Mouse (Mus musculus): ENCODE data around the gene Sv2a.
"Not testable (repeated sequence)": the region's sequence is repeated elsewhere in the genome, so short reads cannot be mapped to it uniquely, and the experiment has no call there.

Gene Sv2a

DNA sequence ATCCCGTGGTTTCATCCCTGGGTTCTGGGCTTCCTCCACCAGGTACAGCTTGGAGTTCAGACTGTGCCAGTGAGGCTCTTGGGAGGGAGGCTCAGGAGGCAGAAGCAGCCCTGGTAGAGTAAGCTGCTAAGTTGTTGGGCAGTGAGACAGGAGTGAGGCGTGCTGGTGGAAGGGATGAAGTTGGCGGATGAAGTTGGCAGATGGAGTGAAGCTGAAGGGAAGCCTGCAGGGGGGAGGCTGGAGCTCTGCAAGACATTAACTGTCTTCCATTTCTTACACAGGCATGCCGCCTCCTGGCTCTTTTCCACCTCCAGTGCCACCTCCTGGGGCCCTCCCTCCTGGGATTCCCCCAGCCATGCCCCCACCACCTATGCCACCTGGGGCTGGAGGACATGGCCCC is 6.9 kb upstream of the Sv2a start:
- not testable (repeated sequence) for DNase-seq (ENCODE audit: low spot score)

DNA sequence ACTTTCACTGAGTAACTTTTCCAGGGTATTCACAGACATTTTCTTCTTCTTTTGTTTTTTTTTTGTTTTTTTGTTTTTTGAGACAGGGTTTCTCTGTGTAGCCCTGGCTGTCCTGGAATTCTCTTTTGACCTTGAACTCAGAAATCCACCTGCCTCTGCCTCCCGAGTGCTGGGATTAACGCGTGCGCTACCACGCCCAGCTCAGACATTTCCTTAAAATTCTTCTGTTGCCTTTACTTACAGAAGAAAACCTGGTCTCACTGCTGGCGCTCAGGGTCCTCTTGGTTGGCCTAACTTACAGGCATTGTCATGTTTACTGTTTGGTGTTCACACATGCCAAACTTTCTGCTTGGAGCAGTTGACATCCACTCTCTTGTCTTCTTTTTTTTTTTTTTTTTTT is 5.7 kb upstream of the Sv2a start:
- no peak for DNase-seq (ENCODE audit: low spot score)

- DNase-seq (ENCODE audit: low spot score): no peak
These were observed 2.5 kb upstream of the Sv2a start for GRCm38 (mm10) chr3:96178427-96178826.

GRCm38 (mm10) chr3:96178902-96179301 is 2.0 kb upstream of the Sv2a start:
- DNase-seq (ENCODE audit: low spot score): no peak

DNA sequence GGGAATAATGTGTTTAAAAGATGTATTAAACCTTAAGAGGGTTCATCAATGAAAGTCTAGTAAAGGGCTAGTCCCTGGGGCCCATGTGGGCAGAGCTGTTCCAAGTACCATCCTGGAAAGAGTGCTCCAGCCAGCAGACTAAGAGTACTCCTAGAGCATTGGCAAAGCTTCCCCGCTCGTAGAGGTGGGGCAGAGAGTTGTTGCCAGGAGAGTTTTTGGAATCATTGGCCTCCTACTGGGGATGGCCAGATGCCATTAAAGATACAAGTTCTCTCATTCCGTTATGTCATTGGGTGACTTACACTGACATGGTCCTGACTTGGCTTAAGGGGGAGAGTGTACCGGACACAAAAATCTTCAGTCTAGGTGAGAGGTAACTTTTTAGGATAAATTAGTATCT is 1.4 kb upstream of the Sv2a start:
- DNase-seq (ENCODE audit: low spot score): no peak

DNA sequence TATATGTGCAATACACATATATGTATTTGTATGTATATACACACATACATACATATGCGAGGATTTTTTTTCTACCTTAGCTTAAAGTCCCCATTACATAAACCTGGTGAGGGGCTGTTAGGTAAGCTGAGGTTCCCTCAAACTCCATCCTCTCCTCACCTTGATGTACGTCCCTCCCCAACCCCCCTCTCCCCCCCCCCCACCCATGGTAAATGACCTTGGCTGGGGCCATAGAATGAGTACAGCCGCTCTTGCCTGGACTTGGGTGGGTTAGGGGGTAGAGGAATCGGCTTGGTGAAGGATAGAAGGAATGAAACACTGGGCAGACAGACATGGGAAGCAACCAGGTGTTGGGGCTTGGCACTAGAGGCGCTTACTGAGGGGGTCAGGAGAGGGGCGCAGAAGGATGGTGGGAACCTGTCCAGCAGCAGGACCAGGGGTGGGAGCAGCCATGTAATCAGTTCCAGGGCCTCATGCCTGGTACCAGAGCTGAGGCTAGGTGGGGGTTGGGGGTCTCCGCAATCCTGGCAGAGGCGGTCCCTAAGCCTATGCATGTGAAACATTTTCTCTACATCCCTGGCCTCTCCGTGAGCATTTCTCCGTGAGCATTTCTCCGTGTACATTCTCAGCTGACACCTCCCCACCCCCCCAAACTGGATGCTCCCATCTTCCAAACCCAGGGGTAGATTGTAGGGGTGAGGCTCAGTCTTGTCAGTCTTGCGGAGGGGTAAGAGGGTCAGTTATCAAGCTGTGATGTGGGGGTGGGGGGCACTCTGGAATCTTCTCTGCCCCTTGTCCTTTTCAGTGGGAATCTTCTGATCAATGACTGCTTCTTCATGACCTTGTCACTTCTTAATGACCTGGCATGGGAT is 795 bp downstream of the Sv2a start:
- DNase-seq (ENCODE audit: low spot score): no peak

DNA sequence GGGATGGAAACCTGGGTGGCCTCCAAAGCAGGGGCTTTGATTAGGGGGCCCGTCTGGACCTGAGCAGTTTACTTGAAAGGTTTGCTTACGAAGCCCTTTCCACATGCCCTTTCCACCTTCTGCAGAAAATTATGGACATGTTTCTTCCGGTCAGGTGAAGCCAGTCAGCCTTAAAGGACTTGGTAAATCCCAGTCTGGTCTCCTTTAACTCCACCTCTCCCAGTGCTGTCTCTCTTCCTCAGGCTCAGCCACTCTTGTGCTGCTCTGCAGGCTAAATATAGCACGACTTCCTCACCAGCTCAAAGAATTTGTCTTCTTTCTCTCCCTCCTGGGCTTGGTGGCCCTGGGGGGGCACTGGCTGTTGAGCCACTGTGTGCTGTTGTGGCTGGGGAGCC is 1.4 kb downstream of the Sv2a start:
- no peak for DNase-seq (ENCODE audit: low spot score)

GRCm38 (mm10) chr3:96192977-96193376 is 12.0 kb downstream of the Sv2a start:
- no peak for DNase-seq (ENCODE audit: low spot score)

- DNase-seq (ENCODE audit: low spot score): no peak
These were observed 14.0 kb downstream of the Sv2a start for GRCm38 (mm10) chr3:96194966-96195365.

GRCm38 (mm10) chr3:96195616-96196313 is 14.8 kb downstream of the Sv2a start:
- DNase-seq (ENCODE audit: low spot score): no peak

GRCm38 (mm10) chr3:96196437-96197128 is 15.6 kb downstream of the Sv2a start:
- no peak for DNase-seq (ENCODE audit: low spot score)

DNA sequence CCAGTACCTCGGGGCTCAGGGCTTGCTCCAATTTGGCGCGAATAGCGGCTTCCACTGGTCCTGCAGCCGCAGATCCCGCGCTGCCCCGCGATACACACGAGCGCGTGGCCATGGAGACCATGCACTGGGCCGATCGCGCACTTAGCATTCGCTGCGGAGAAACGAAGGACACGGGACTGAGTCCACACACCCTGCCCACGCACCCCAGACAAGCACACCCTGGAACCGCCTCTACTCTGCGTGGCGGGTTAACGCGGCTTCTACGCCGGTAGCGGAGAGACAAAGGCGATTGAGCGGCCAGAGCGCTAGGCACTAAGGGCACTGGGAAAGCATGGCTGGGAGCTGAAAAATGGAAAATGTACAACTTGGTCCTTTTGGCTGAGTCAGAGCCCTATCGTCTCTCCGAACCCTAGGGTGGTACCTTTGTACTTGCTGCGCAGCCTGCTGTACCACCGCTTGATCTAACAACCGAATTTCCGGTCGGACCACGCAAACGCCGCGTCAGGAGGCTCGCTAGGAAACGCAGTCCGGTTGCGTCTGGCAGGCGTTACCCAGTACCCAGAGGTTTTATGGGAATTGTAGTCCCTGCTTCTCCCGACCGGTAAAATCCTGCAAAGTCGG is 16.3 kb downstream of the Sv2a start:
- peak; percentile 92 for DNase-seq (ENCODE audit: low spot score)

GRCm38 (mm10) chr3:96198181-96198580 is 17.2 kb downstream of the Sv2a start:
- DNase-seq (ENCODE audit: low spot score): no peak

GRCm38 (mm10) chr3:96198601-96199251 is 17.8 kb downstream of the Sv2a start:
- DNase-seq (ENCODE audit: low spot score): not testable (repeated sequence)

DNA sequence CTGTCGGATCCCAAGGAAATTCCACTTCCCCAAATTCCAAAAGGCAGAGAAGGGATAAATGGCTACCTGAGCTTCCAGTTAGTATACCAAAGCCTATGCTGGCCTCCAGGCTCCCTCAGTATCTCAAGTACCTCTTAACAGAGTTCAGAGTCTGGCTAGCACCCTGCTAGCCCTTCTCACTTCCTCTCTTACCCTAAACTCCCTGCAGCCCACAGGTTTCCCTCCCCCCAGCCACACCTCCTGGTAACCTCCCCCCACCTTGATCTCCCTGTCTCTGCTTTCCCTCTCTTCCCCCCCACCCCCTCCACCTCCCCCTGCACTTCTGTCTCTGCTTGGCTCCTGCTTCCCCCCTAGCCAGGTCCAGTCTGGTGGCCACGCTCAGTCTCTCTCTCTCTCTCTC is 18.8 kb downstream of the Sv2a start:
- DNase-seq (ENCODE audit: low spot score): no peak

GRCm38 (mm10) chr3:96207819-96208218 is 26.9 kb downstream of the Sv2a start:
- DNase-seq (ENCODE audit: low spot score): no peak

GRCm38 (mm10) chr3:96209242-96209641 is 28.3 kb downstream of the Sv2a start:
- DNase-seq (ENCODE audit: low spot score): no peak

GRCm38 (mm10) chr3:96219191-96219641 is 38.3 kb downstream of the Sv2a start:
- no peak for DNase-seq (ENCODE audit: low spot score)

DNA sequence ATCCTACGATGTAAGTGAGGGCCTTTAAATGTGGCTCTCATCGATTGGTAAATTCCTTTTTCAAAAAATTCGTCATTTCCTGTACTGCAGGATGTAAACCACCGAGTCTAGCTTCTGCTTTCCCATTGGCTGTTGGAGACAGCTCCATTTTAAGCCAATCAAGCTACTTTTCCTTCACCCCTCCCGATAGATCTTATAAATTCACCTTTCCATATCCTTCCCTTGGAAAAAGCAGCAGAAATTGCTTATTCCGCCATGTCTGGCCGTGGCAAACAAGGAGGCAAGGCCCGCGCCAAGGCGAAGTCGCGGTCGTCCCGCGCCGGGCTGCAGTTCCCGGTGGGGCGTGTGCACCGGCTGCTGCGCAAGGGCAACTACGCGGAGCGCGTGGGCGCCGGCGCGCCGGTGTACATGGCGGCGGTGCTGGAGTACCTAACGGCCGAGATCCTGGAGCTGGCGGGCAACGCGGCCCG is 38.7 kb downstream of the Sv2a start, which contains the start of the genes Bola1 and Hist2h2ab:
Gene Bola1 (minus strand): TSS at position 49 of the 470 bp plus-strand sequence.
Gene Hist2h2ab (plus strand): TSS at position 205 of the 470 bp plus-strand sequence.
- peak; percentile 79 for DNase-seq (ENCODE audit: low spot score)

DNA sequence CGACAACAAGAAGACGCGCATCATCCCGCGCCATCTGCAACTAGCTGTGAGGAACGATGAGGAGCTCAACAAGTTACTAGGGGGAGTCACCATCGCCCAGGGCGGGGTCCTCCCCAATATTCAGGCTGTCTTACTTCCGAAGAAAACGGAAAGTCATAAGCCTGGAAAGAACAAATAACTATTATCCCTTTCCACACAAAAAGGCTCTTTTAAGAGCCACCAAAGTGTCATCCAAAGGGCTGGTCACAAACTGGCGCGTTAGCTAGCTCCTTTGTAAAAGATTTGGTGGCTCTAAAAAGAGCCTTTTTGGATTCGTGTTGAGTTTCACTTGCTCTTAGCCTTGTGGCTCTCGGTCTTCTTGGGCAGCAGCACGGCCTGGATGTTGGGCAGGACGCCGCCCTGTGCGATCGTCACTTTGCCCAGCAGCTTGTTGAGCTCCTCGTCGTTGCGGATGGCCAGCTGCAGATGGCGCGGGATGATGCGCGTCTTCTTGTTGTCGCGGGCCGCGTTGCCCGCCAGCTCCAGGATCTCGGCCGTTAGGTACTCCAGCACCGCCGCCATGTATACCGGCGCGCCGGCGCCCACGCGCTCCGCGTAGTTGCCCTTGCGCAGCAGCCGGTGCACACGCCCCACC is 39.3 kb downstream of the Sv2a start:
- not testable (repeated sequence) for DNase-seq (ENCODE audit: low spot score)
